Mouse (Mus musculus) CD8-positive naive resting alpha-beta T cell, adult 2 months (primary cell): ENCODE data around the gene Trak2.
"Not testable (repeated sequence)": the region's sequence is repeated elsewhere in the genome, so short reads cannot be mapped to it uniquely, and the experiment has no call there.

Experiments
- DNase-seq, 2 experiments: peaks; one replicate each; pipeline ENCODE4 v3.0.0; 2022; ENCODE audit warnings: low read depth in 2 of 2, low spot score in 2 of 2

Gene Trak2

GRCm38 (mm10) chr1:58889826-58890546 is 83.2 kb downstream of the Trak2 start:
- no peak for DNase-seq

GRCm38 (mm10) chr1:58885646-58886045 is 87.6 kb downstream of the Trak2 start:
- DNase-seq, result no peak

GRCm38 (mm10) chr1:58883279-58883678 is 90.0 kb downstream of the Trak2 start:
- DNase-seq, result not testable (repeated sequence)

DNA sequence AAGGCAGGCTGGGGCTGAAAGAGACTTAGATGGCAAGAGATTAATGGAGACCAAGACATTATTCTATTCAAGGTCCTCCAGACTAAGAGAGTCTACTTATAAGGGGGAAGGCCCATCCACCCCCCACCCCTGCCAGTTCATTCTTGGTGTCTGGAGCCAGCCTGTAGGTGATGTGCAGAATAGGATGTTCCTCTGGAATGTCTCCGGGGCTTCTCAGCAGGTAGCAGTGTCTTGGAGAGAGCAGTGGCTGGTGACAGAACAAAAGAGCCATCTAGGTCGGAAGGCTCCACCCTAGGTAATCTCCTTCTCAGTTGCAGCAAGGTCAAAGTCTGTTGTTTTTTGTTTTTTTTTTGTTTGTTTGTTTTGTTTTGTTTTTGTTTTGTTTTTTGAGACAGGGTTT is 93.9 kb downstream of the Trak2 start:
- DNase-seq, result not testable (repeated sequence)

DNA sequence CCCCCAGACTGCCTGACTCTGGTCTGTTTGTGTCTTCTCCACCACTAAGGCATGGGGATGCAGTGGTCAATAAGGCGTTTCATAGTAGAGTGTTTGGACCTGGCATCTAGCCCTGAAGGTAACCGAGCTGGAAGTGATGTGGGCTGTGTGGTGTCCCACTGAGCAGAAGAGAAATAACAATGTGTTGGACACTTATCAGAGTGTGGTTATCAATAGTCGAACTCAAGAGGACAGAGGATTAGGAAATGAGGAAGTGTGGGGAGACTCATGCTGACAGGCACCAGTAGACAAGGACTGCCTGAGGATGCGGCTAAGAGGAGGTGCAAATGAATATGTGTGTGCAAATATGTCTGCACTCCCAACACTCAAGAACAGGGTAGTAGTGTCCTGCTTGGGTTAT is 96.7 kb downstream of the Trak2 start:
- not testable (repeated sequence) for DNase-seq

GRCm38 (mm10) chr1:58860586-58860985 is 112.6 kb downstream of the Trak2 start:
- DNase-seq, result not testable (repeated sequence)

GRCm38 (mm10) chr1:58859738-58860365 is 113.4 kb downstream of the Trak2 start:
- peak in 1 of 2 experiments; percentile 25 for DNase-seq

DNA sequence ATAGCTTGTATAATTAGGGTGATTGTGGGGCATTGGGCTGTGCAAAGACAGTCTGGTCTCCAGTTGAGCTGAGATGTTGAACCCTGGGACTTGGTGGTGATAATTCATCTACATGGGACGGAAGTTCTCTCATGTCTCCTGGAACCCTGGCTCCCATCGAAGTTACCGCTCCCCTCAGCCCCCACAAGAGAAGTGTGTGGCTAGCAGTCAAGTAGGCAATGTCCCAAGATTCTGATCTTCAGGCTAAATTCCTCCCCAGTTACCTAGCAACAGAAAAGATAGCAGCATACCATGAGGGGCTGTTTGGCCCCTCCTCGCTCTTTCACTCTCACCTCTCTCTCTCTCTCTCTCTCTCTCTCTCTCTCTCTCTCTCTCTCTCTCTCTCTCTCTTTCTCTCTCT is 114.1 kb downstream of the Trak2 start:
- not testable (repeated sequence) for DNase-seq

- DNase-seq, result not testable (repeated sequence)
Observed at GRCm38 (mm10) chr1:58856811-58857210, 116.4 kb downstream of the Trak2 start.
